Mouse (Mus musculus): ENCODE measurements at regions not wholly inside any gene's neighbourhood (a gene's known extent, or its start where the extent isn't known, plus 50 kb on each side); places are given as distances from the start of the nearest gene placed in this dataset.
A peak's percentile ranks its signal among the peaks of the same experiment; 100 is the strongest.

- no peak for TF ChIP-seq CTCF (IDR thresholded peaks at IDR 0.05; ENCODE audit: borderline replicate concordance, extremely low read depth, insufficient read depth, insufficient read length)
- no peak for TF ChIP-seq POLR2A (IDR thresholded peaks at IDR 0.05; ENCODE audit: borderline replicate concordance, extremely low read depth, insufficient read depth, insufficient read length, poor library complexity, severe bottlenecking)
- peak; percentile 23 for DNase-seq (ENCODE audit: low read depth)
These were observed 826.3 kb downstream of the Efna5 start for GRCm38 (mm10) chr17:62054801-62055200.

DNA sequence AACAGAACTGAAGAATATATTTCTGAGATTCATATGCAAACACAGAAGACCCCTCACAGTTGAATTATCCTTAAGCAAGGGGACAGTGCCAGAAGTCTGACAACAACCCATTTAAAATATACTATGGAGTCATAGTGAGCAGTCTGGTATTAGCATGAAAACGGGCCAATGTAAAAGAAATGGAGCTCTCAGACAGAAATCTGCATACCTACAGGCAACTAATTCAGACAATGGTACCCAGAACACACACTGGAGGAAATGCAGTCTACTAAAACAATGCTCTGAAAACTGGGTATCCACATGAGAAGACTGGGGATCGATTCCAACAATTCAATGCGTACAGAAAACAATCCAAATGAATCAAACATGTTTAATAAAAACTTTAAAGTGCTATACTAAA, 832.1 kb downstream of the Efna5 start:
- no peak for TF ChIP-seq POLR2A (IDR thresholded peaks at IDR 0.05; ENCODE audit: borderline replicate concordance, extremely low read depth, insufficient read depth, insufficient read length, poor library complexity, severe bottlenecking)
- no peak for TF ChIP-seq CTCF (IDR thresholded peaks at IDR 0.05; ENCODE audit: borderline replicate concordance, extremely low read depth, insufficient read depth, insufficient read length)
- DNase-seq (ENCODE audit: low read depth), result no peak

DNA sequence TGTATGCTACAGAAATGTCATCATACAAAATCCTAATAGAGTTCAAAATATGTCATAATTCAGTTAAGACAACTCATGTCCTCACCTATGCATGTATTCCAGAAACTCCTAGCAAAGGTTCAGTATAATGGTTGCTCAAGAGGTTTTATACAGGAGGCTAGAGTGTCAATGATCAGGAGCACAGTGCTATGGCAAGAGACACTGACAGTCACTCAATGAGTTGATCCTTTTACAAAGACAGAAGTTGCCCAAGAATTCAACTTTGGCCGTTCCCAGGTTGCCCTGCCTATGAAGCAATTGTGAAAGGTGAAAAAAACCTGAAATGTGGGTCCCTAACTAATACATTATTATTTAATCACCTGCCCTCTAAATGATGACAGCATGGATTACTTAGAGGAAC, 850.5 kb downstream of the Efna5 start:
- no peak for TF ChIP-seq POLR2A (IDR thresholded peaks at IDR 0.05; ENCODE audit: borderline replicate concordance, extremely low read depth, insufficient read depth, insufficient read length, poor library complexity, severe bottlenecking)
- no peak for TF ChIP-seq CTCF (IDR thresholded peaks at IDR 0.05; ENCODE audit: borderline replicate concordance, extremely low read depth, insufficient read depth, insufficient read length)
- no peak for DNase-seq (ENCODE audit: low read depth)
